Mouse (Mus musculus) gastrocnemius, postnatal 36 days (tissue): ENCODE data around the gene Heph. TPM values are rescaled to one million over a fixed set of nuclear protein-coding genes. Genes with fewer than 3 reads are reported as not detected.
"Not testable (repeated sequence)": the region's sequence is repeated elsewhere in the genome, so short reads cannot be mapped to it uniquely, and the experiment has no call there.

Experiments used
- DNase-seq, 2 experiments: peaks; one replicate each; pipeline ENCODE4 v3.0.0; 2022
- intact Hi-C: fragments of 180-260 bp; cut with DNase I; formaldehyde crosslinking; loops from one replicate; pipeline ENCODE4 v1.15.1; 2025
- long read RNA-seq, 2 experiments: library from polyadenylated mRNA; stranded (forward); transcript quantifications; one replicate each; pipeline ENCODE4 v2.0.0; 2021
- total RNA-seq, 2 experiments: library from RNA; stranded (reverse); gene quantifications; 2 replicates each; pipeline ENCODE4 v1.2.3; 2021

Gene Heph
- total RNA-seq = under 1 TPM; 0.46 to 0.79 TPM
- long read RNA-seq, experiment 1, partial matches to known transcripts = 1 of 1 reads
- long read RNA-seq, experiment 1, other reads (novel, unspliced or antisense) = 0 of 1 reads
- long read RNA-seq, experiment 2 = 0 reads

- DNase-seq = no peak
- intact Hi-C loops = no loop called here
These were observed at the start of gene Heph for GRCm38 (mm10) chrX:96455149-96455548. Gene Heph, plus strand, starts transcription at chrX:96455359.

GRCm38 (mm10) chrX:96415351-96415750 is 39.8 kb upstream of the Heph start:
- DNase-seq, intact Hi-C loops: not testable (repeated sequence)

- no peak for DNase-seq
These were observed 38.2 kb upstream of the Heph start for GRCm38 (mm10) chrX:96416970-96417369.

GRCm38 (mm10) chrX:96417733-96418132 is 37.4 kb upstream of the Heph start:
- intact Hi-C loops = no loop called here
- no peak for DNase-seq

More at GRCm38 (mm10) chrX:96416970-96417369, 38.2 kb upstream of the Heph start:
- intact Hi-C loops = no loop called here

GRCm38 (mm10) chrX:96419383-96419782 is 35.8 kb upstream of the Heph start:
- DNase-seq = no peak
- intact Hi-C loops = no loop called here

GRCm38 (mm10) chrX:96456201-96456963 is 1.2 kb downstream of the Heph start, which contains the start of gene Hsf3:
Gene Hsf3, minus strand, starts transcription at chrX:96456294.
- DNase-seq = no peak
- intact Hi-C loops = no loop called here

- DNase-seq = no peak
- intact Hi-C loops = no loop called here
These were observed 46.4 kb downstream of the Heph start for GRCm38 (mm10) chrX:96501580-96501979.

Other genes with a start within 250 kb of the Heph start
- not detected for gene Vsig4, start 161.9 kb upstream of the Heph start, total RNA-seq
- gene Hsf3, start 935 bp downstream of the Heph start, total RNA-seq = not detected